Mouse (Mus musculus): ENCODE results near the gene Ubfd1.

DNA sequence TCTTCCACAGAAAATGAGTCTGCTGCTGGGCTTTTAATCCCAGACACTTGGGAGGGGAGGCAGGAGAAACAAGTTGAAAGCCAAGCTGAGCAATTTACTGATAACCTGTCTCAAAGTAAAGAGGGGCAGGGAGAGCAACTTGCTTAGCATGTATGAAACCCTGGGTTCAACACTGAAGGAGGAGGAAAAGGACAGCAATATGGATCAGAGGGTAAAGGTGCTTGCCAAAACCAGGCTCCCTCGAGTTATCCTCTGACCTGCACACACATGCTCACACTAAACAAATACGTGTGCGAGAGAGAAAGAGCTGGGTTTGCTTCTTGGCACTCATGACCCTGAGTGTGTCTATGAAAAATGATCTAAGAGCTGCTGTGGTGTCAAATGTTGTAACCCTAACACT is 31.0 kb downstream of the Ubfd1 start:
- TF ChIP-seq EP300 (IDR thresholded peaks at IDR 0.05; ENCODE audit: low read depth) = no peak
- TF ChIP-seq CTCF (IDR thresholded peaks at IDR 0.05; ENCODE audit: low read depth) = no peak
